Mouse (Mus musculus): ENCODE measurements at regions not wholly inside any gene's neighbourhood (a gene's known extent, or its start where the extent isn't known, plus 50 kb on each side); places are given as distances from the start of the nearest gene placed in this dataset.

- no peak overlapping the region for H3K4me3 ChIP-seq (ENCODE audit: low read depth, low read length)
- H3K36me3 ChIP-seq (ENCODE audit: control insufficient read depth, insufficient read depth, low read length, poor library complexity, severe bottlenecking), result no peaks in the 10 kb centered on the region
- no peaks in the 10 kb centered on the region for H3K27me3 ChIP-seq (ENCODE audit: control insufficient read depth, insufficient read depth, low read length, poor library complexity, severe bottlenecking)
- no peak overlapping the region for H3K27ac ChIP-seq (ENCODE audit: insufficient read depth, low read length)
- no peak for TF ChIP-seq EP300 (IDR thresholded peaks at IDR 0.05; ENCODE audit: insufficient read depth, low read depth, low read length)
- no peak for TF ChIP-seq POLR2A (IDR thresholded peaks at IDR 0.05; ENCODE audit: insufficient read depth, low read length)
- no peak for TF ChIP-seq CTCF (IDR thresholded peaks at IDR 0.05; ENCODE audit: low read depth, low read length)
- H3K9ac ChIP-seq (ENCODE audit: low read depth, poor library complexity, severe bottlenecking), result no peak overlapping the region
- H3K9me3 ChIP-seq (replicated peaks; ENCODE audit: control insufficient read depth, insufficient read depth, low read length, poor library complexity, severe bottlenecking), result peaks cover 18% of the 10 kb centered on the region
- H3K4me1 ChIP-seq (ENCODE audit: control insufficient read depth, insufficient read depth, low read length), result no peaks in the 10 kb centered on the region
Measured at GRCm38 (mm10) chr14:89034390-89034789, 563.2 kb upstream of the Pcdh20 start.

- Histone ChIP-seq H3K4me3 (ENCODE audit: low read depth, low read length) (no peak overlapping the region), H3K4me1 (ENCODE audit: control insufficient read depth, insufficient read depth, low read length) (no peaks in the 10 kb centered on the region), H3K27ac (ENCODE audit: insufficient read depth, low read length) (no peak overlapping the region), H3K9ac (ENCODE audit: low read depth, poor library complexity, severe bottlenecking) (no peak overlapping the region), H3K27me3 (ENCODE audit: control insufficient read depth, insufficient read depth, low read length, poor library complexity, severe bottlenecking) (no peaks in the 10 kb centered on the region), H3K9me3 (replicated peaks; ENCODE audit: control insufficient read depth, insufficient read depth, low read length, poor library complexity, severe bottlenecking) (no peaks in the 10 kb centered on the region), H3K36me3 (ENCODE audit: control insufficient read depth, insufficient read depth, low read length, poor library complexity, severe bottlenecking) (no peaks in the 10 kb centered on the region)
- no peak for TF ChIP-seq CTCF (IDR thresholded peaks at IDR 0.05; ENCODE audit: low read depth, low read length)
- TF ChIP-seq EP300 (IDR thresholded peaks at IDR 0.05; ENCODE audit: insufficient read depth, low read depth, low read length), result no peak
- TF ChIP-seq POLR2A (IDR thresholded peaks at IDR 0.05; ENCODE audit: insufficient read depth, low read length), result no peak
Measured at GRCm38 (mm10) chr14:89011440-89011839, 540.2 kb upstream of the Pcdh20 start.

GRCm38 (mm10) chr14:89009648-89010047 lies 538.5 kb upstream of the Pcdh20 start:
- no peaks in the 10 kb centered on the region for H3K9me3 ChIP-seq (replicated peaks; ENCODE audit: control insufficient read depth, insufficient read depth, low read length, poor library complexity, severe bottlenecking)
- TF ChIP-seq POLR2A (IDR thresholded peaks at IDR 0.05; ENCODE audit: insufficient read depth, low read length) (no peak), EP300 (IDR thresholded peaks at IDR 0.05; ENCODE audit: insufficient read depth, low read depth, low read length) (no peak), CTCF (IDR thresholded peaks at IDR 0.05; ENCODE audit: low read depth, low read length) (no peak)
- H3K4me1 ChIP-seq (ENCODE audit: control insufficient read depth, insufficient read depth, low read length), result no peaks in the 10 kb centered on the region
- H3K9ac ChIP-seq (ENCODE audit: low read depth, poor library complexity, severe bottlenecking), result no peak overlapping the region
- no peaks in the 10 kb centered on the region for H3K36me3 ChIP-seq (ENCODE audit: control insufficient read depth, insufficient read depth, low read length, poor library complexity, severe bottlenecking)
- no peak overlapping the region for H3K4me3 ChIP-seq (ENCODE audit: low read depth, low read length)
- no peaks in the 10 kb centered on the region for H3K27me3 ChIP-seq (ENCODE audit: control insufficient read depth, insufficient read depth, low read length, poor library complexity, severe bottlenecking)
- H3K27ac ChIP-seq (ENCODE audit: insufficient read depth, low read length), result no peak overlapping the region

GRCm38 (mm10) chr14:88981895-88982294 lies 510.7 kb upstream of the Pcdh20 start:
- Histone ChIP-seq H3K4me3 (ENCODE audit: low read depth, low read length) (no peak overlapping the region), H3K9me3 (replicated peaks; ENCODE audit: control insufficient read depth, insufficient read depth, low read length, poor library complexity, severe bottlenecking) (no peaks in the 10 kb centered on the region), H3K36me3 (ENCODE audit: control insufficient read depth, insufficient read depth, low read length, poor library complexity, severe bottlenecking) (no peaks in the 10 kb centered on the region), H3K4me1 (ENCODE audit: control insufficient read depth, insufficient read depth, low read length) (no peaks in the 10 kb centered on the region), H3K9ac (ENCODE audit: low read depth, poor library complexity, severe bottlenecking) (no peak overlapping the region), H3K27ac (ENCODE audit: insufficient read depth, low read length) (no peak overlapping the region), H3K27me3 (ENCODE audit: control insufficient read depth, insufficient read depth, low read length, poor library complexity, severe bottlenecking) (no peaks in the 10 kb centered on the region)
- TF ChIP-seq CTCF (IDR thresholded peaks at IDR 0.05; ENCODE audit: low read depth, low read length) (no peak), EP300 (IDR thresholded peaks at IDR 0.05; ENCODE audit: insufficient read depth, low read depth, low read length) (no peak), POLR2A (IDR thresholded peaks at IDR 0.05; ENCODE audit: insufficient read depth, low read length) (no peak)

- Histone ChIP-seq H3K9ac (ENCODE audit: low read depth, poor library complexity, severe bottlenecking) (no peak overlapping the region), H3K36me3 (ENCODE audit: control insufficient read depth, insufficient read depth, low read length, poor library complexity, severe bottlenecking) (no peaks in the 10 kb centered on the region), H3K9me3 (replicated peaks; ENCODE audit: control insufficient read depth, insufficient read depth, low read length, poor library complexity, severe bottlenecking) (no peaks in the 10 kb centered on the region), H3K4me1 (ENCODE audit: control insufficient read depth, insufficient read depth, low read length) (no peaks in the 10 kb centered on the region), H3K27me3 (ENCODE audit: control insufficient read depth, insufficient read depth, low read length, poor library complexity, severe bottlenecking) (no peaks in the 10 kb centered on the region), H3K4me3 (ENCODE audit: low read depth, low read length) (no peak overlapping the region), H3K27ac (ENCODE audit: insufficient read depth, low read length) (no peak overlapping the region)
- TF ChIP-seq POLR2A (IDR thresholded peaks at IDR 0.05; ENCODE audit: insufficient read depth, low read length) (no peak), CTCF (IDR thresholded peaks at IDR 0.05; ENCODE audit: low read depth, low read length) (no peak), EP300 (IDR thresholded peaks at IDR 0.05; ENCODE audit: insufficient read depth, low read depth, low read length) (no peak)
Measured at GRCm38 (mm10) chr14:88976007-88976406, 504.8 kb upstream of the Pcdh20 start.

- no peak for TF ChIP-seq EP300 (IDR thresholded peaks at IDR 0.05; ENCODE audit: insufficient read depth, low read depth, low read length)
- TF ChIP-seq POLR2A (IDR thresholded peaks at IDR 0.05; ENCODE audit: insufficient read depth, low read length), result no peak
- no peak for TF ChIP-seq CTCF (IDR thresholded peaks at IDR 0.05; ENCODE audit: low read depth, low read length)
- Histone ChIP-seq H3K27ac (ENCODE audit: insufficient read depth, low read length) (no peak overlapping the region), H3K4me1 (ENCODE audit: control insufficient read depth, insufficient read depth, low read length) (no peaks in the 10 kb centered on the region), H3K9ac (ENCODE audit: low read depth, poor library complexity, severe bottlenecking) (no peak overlapping the region), H3K4me3 (ENCODE audit: low read depth, low read length) (no peak overlapping the region), H3K27me3 (ENCODE audit: control insufficient read depth, insufficient read depth, low read length, poor library complexity, severe bottlenecking) (no peaks in the 10 kb centered on the region), H3K9me3 (replicated peaks; ENCODE audit: control insufficient read depth, insufficient read depth, low read length, poor library complexity, severe bottlenecking) (no peaks in the 10 kb centered on the region), H3K36me3 (ENCODE audit: control insufficient read depth, insufficient read depth, low read length, poor library complexity, severe bottlenecking) (no peaks in the 10 kb centered on the region)
Measured at GRCm38 (mm10) chr14:88934569-88934968, 463.4 kb upstream of the Pcdh20 start.

Measured in ES-Bruce4 (cell line).